Comparison of ENCODE assay signal across 10 mouse cellular contexts in the genomic region with DNA sequence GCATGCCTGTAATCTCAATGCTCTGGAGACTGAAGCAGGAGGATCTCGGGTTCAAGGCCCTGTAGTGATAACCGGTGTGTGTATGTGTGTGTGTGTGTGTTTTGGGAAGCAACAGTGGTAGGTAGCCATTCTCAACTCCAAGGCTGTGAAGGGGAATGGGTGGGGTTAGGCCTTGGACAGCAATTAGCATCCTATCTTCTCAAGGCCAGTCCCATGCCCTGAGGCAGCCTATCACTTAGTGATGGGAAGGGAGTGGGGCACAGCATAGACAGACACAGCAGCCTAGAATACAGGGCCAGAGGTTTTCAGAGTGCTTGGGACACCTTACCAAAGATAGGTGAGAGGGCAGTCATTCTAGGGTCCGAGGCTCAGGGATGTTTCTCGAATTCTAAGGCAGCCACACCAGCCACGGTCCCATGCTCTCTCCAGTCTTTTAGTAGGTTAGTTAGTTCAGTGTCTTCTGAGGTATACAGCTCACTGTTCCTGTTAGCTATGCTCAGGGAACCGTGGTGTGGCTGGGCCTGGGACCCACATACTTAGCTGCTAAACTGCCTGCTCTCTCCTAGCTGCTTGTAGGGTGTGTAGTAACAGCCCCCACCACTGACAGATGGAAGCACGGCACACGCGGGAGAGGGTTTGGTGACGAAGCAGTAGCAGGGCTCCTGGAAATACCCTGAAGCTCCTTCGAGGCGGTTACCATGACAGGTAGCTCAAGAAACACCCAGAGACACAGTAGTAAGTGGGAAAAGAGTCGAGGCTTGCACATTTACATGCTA. TPM values are rescaled to one million over a fixed set of nuclear protein-coding genes. Genes with fewer than 3 reads are reported as not detected.
DNase-seq lines count a peak whose midpoint lies in the region; ATAC-seq lines count a peak whose summit lies in the region.
"Had no signal": no experiment of that assay in that cellular context is flagged by ENCODE, and none has a peak within 500 bp of the region (broad histone marks: within the 10 kb centered on the region; RNA-seq: fewer than 3 reads in every experiment).

No protein-coding gene starts in this region.

- no peaks in the 10 kb centered on the region for H3K27me3 ChIP-seq in limb, embryonic 12.5 days
- H3K27me3 ChIP-seq in limb, embryonic 10.5 days (ENCODE audit: low read depth, poor library complexity, severe bottlenecking) = no peaks in the 10 kb centered on the region
- no peaks in the 10 kb centered on the region for H3K27me3 ChIP-seq in intestine, embryonic 16.5 days (replicated peaks; ENCODE audit: control insufficient read depth, insufficient read depth, low read length)
- no peaks in the 10 kb centered on the region for H3K27me3 ChIP-seq in neural tube, embryonic 15.5 days (replicated peaks)

- H3K4me1 ChIP-seq in limb, embryonic 12.5 days (replicated peaks) = peaks cover 74% of the 10 kb centered on the region
- peaks cover 91% of the 10 kb centered on the region for H3K4me1 ChIP-seq in limb, embryonic 10.5 days
- peaks cover 76% of the 10 kb centered on the region for H3K4me1 ChIP-seq in intestine, embryonic 16.5 days (ENCODE audit: control insufficient read depth, insufficient read depth, low read length)
- H3K4me1 ChIP-seq in neural tube, embryonic 15.5 days = peaks cover 78% of the 10 kb centered on the region

- ATAC-seq in limb, embryonic 12.5 days (ENCODE audit: insufficient number of reproducible peaks, insufficient read depth, low FRiP score, low TSS enrichment, low read depth) = no peak
- no peak for ATAC-seq in intestine, embryonic 16.5 days
- no peak for ATAC-seq in neural tube, embryonic 15.5 days (ENCODE audit: low FRiP score)

- H3K27ac ChIP-seq in limb, embryonic 12.5 days = no peak overlapping the region; the same call in 1 of the 2 replicates
- no peak overlapping the region for H3K27ac ChIP-seq in limb, embryonic 10.5 days
- H3K27ac ChIP-seq in intestine, embryonic 16.5 days (ENCODE audit: low read length) = peak overlapping the region; percentile 98
- H3K27ac ChIP-seq in neural tube, embryonic 15.5 days (replicated peaks) = 0 out of 2 replicates have a peak overlapping the region, but pooled peaks have one; percentile 5

- 0 out of 2 replicates have a peak overlapping the region, but pooled peaks have one; percentile 4 for H3K4me2 ChIP-seq in limb, embryonic 12.5 days
- no peak overlapping the region; the same call in 1 of the 2 replicates for H3K4me2 ChIP-seq in intestine, embryonic 16.5 days (ENCODE audit: low read depth, low read length)
- peak overlapping the region; percentile 67 for H3K4me2 ChIP-seq in neural tube, embryonic 15.5 days

- 88% methylated on average over 13 of the region's 13 CpGs for WGBS in limb, embryonic 12.5 days
- 90% methylated on average over 13 of the region's 13 CpGs for WGBS in limb, embryonic 10.5 days
- 81% methylated on average over 13 of the region's 13 CpGs for WGBS in intestine, embryonic 16.5 days
- 79% methylated on average over 13 of the region's 13 CpGs for WGBS in neural tube, embryonic 15.5 days

- no peak overlapping the region for H3K4me3 ChIP-seq in limb, embryonic 12.5 days (replicated peaks)
- H3K4me3 ChIP-seq in limb, embryonic 10.5 days = no peak overlapping the region
- no peak overlapping the region for H3K4me3 ChIP-seq in intestine, embryonic 16.5 days (ENCODE audit: low read length)
- 0 out of 2 replicates have a peak overlapping the region, but pooled peaks have one; percentile 2 for H3K4me3 ChIP-seq in neural tube, embryonic 15.5 days (replicated peaks)

- no peaks in the 10 kb centered on the region for H3K9me3 ChIP-seq in limb, embryonic 12.5 days
- no peaks in the 10 kb centered on the region for H3K9me3 ChIP-seq in limb, embryonic 10.5 days (replicated peaks)
- H3K9me3 ChIP-seq in intestine, embryonic 16.5 days (ENCODE audit: control insufficient read depth, low read length) = no peaks in the 10 kb centered on the region
- no peaks in the 10 kb centered on the region for H3K9me3 ChIP-seq in neural tube, embryonic 15.5 days (replicated peaks)

- peaks cover 19% of the 10 kb centered on the region for H3K36me3 ChIP-seq in limb, embryonic 12.5 days
- peaks cover 40% of the 10 kb centered on the region for H3K36me3 ChIP-seq in limb, embryonic 10.5 days
- peaks cover 2% of the 10 kb centered on the region; the same call in 1 of the 2 replicates for H3K36me3 ChIP-seq in intestine, embryonic 16.5 days (ENCODE audit: control insufficient read depth, insufficient read depth, low read length)
- no peaks in the 10 kb centered on the region for H3K36me3 ChIP-seq in neural tube, embryonic 15.5 days

- no peak for DNase-seq in limb, embryonic 10.5 days (ENCODE audit: low spot score)
- peak; percentile 72 for DNase-seq in ZHBTc4 (ENCODE audit: low read depth, low spot score)
- DNase-seq in adrenal gland, adult 18-20 months (ENCODE audit: low spot score in 2 of 2) = no peak
- no peak for DNase-seq in cerebellum, adult 8-10 months
- DNase-seq: left cerebral cortex, postnatal 4 days had no signal

- no peak overlapping the region for H3K9ac ChIP-seq in limb, embryonic 12.5 days (replicated peaks)
- peak overlapping the region; percentile 99 for H3K9ac ChIP-seq in intestine, embryonic 16.5 days (ENCODE audit: low read depth, low read length)
- H3K9ac ChIP-seq in neural tube, embryonic 15.5 days (replicated peaks) = 0 out of 2 replicates have a peak overlapping the region, but pooled peaks have one; percentile 17

RNA-seq across cellular contexts. Expression of a gene that starts 11.5 kb away (rescaled TPM):
- 33.9 and 36.0 TPM in 2 replicates for polyA plus RNA-seq in limb, embryonic 12.5 days (2016; fragmentation: Nextera tagmentation; extraction: Ambion mirVana)
- 33.2 and 40.1 TPM in 2 replicates for polyA plus RNA-seq in limb, embryonic 10.5 days (2016; fragmentation: Nextera tagmentation; extraction: Ambion mirVana)
- polyA plus RNA-seq in intestine, embryonic 16.5 days (2015; fragmentation: Nextera tagmentation; extraction: Ambion mirVana) = 35.9 and 36.6 TPM in 2 replicates
- 43.1 and 50.0 TPM in 2 replicates for polyA plus RNA-seq in neural tube, embryonic 15.5 days (2015; fragmentation: Nextera tagmentation; extraction: Ambion mirVana)
- total RNA-seq in adrenal gland, adult 18-20 months (2021) = 10 to 100 TPM; 62.2 to 89.1 TPM

RNA-seq across cellular contexts. Expression of a gene that starts 21.4 kb away (rescaled TPM):
- 0.14 TPM in 1 of 2 replicates, not detected in the other for polyA plus RNA-seq in limb, embryonic 12.5 days (2016; fragmentation: Nextera tagmentation; extraction: Ambion mirVana)
- not detected in 2 replicates for polyA plus RNA-seq in limb, embryonic 10.5 days (2016; fragmentation: Nextera tagmentation; extraction: Ambion mirVana)
- polyA plus RNA-seq in intestine, embryonic 16.5 days (2015; fragmentation: Nextera tagmentation; extraction: Ambion mirVana) = not detected in 2 replicates
- polyA plus RNA-seq in neural tube, embryonic 15.5 days (2015; fragmentation: Nextera tagmentation; extraction: Ambion mirVana) = not detected in 2 replicates
- not detected for total RNA-seq in adrenal gland, adult 18-20 months (2021)
- polyA plus RNA-seq: cortical plate, adult 2 months; intestine, embryonic 14.5 days had no signal

RNA-seq across cellular contexts. Expression of a gene that starts 35.9 kb away (rescaled TPM):
- not detected in 2 replicates for polyA plus RNA-seq in limb, embryonic 12.5 days (2016; fragmentation: Nextera tagmentation; extraction: Ambion mirVana)
- polyA plus RNA-seq in limb, embryonic 10.5 days (2016; fragmentation: Nextera tagmentation; extraction: Ambion mirVana) = not detected in 2 replicates
- polyA plus RNA-seq in intestine, embryonic 16.5 days (2015; fragmentation: Nextera tagmentation; extraction: Ambion mirVana) = not detected in 2 replicates
- 0.11 and 0.23 TPM in 2 replicates for polyA plus RNA-seq in neural tube, embryonic 15.5 days (2015; fragmentation: Nextera tagmentation; extraction: Ambion mirVana)
- not detected for total RNA-seq in adrenal gland, adult 18-20 months (2021)
- polyA plus RNA-seq: intestine, embryonic 14.5 days had no signal

RNA-seq across cellular contexts. Expression of a gene that starts 41.5 kb away (rescaled TPM):
- not detected in 2 replicates for polyA plus RNA-seq in limb, embryonic 12.5 days (2016; fragmentation: Nextera tagmentation; extraction: Ambion mirVana)
- not detected in 2 replicates for polyA plus RNA-seq in limb, embryonic 10.5 days (2016; fragmentation: Nextera tagmentation; extraction: Ambion mirVana)
- not detected in 2 replicates for polyA plus RNA-seq in intestine, embryonic 16.5 days (2015; fragmentation: Nextera tagmentation; extraction: Ambion mirVana)
- not detected in 2 replicates for polyA plus RNA-seq in neural tube, embryonic 15.5 days (2015; fragmentation: Nextera tagmentation; extraction: Ambion mirVana)
- under 1 TPM in 1 of 2 experiments, not detected in 1; 0.20 TPM for total RNA-seq in adrenal gland, adult 18-20 months (2021)
- total RNA-seq: left cerebral cortex, postnatal 4 days had no signal
- polyA plus RNA-seq: cortical plate, adult 2 months; intestine, embryonic 14.5 days had no signal

RNA-seq across cellular contexts. Expression of a gene that starts 45.8 kb away (rescaled TPM):
- polyA plus RNA-seq in limb, embryonic 12.5 days (2016; fragmentation: Nextera tagmentation; extraction: Ambion mirVana) = not detected in 2 replicates
- 0.11 TPM in 1 of 2 replicates, not detected in the other for polyA plus RNA-seq in limb, embryonic 10.5 days (2016; fragmentation: Nextera tagmentation; extraction: Ambion mirVana)
- not detected in 2 replicates for polyA plus RNA-seq in intestine, embryonic 16.5 days (2015; fragmentation: Nextera tagmentation; extraction: Ambion mirVana)
- 0.09 and 0.12 TPM in 2 replicates for polyA plus RNA-seq in neural tube, embryonic 15.5 days (2015; fragmentation: Nextera tagmentation; extraction: Ambion mirVana)
- 1 to 10 TPM in 1 of 2 experiments, under 1 TPM in 1; 0.17 to 1.0 TPM for total RNA-seq in adrenal gland, adult 18-20 months (2021)
- polyA plus RNA-seq: intestine, embryonic 14.5 days had no signal

Comparison
In these comparisons a context has a peak if more than half of its experiments do, and no peak if none do; other contexts are left out.
1. H3K27ac ChIP-seq: peak in intestine, embryonic 16.5 days (single experiment) and neural tube, embryonic 15.5 days (single experiment); none in limb, embryonic 12.5 days (single experiment) and limb, embryonic 10.5 days (single experiment).